Mouse (Mus musculus): Measurements from ENCODE around the gene Vmn1r1. TPM values are rescaled to one million over a fixed set of nuclear protein-coding genes. Genes with fewer than 3 reads are reported as not detected.

Gene Vmn1r1
- total RNA-seq, 2 experiments from 2014 or later, result not detected

Other genes with a start within 250 kb of the Vmn1r1 start
- gene Enah, start 144.5 kb downstream of the Vmn1r1 start, total RNA-seq (2021), result 100 to 1,000 TPM; 164 to 179 TPM
- gene Srp9, start 39.7 kb downstream of the Vmn1r1 start, total RNA-seq (2021), result 10 to 100 TPM; 50.6 to 53.4 TPM
- 10 to 100 TPM; 47.5 to 52.7 TPM for gene Degs1, start 118.3 kb upstream of the Vmn1r1 start, total RNA-seq (2021)
- gene Fbxo28, start 177.1 kb upstream of the Vmn1r1 start, total RNA-seq (2021), result 10 to 100 TPM; 21.1 to 25.4 TPM
- 10 to 100 TPM; 19.6 to 21.6 TPM for gene Trp53bp2, start 244.7 kb upstream of the Vmn1r1 start, total RNA-seq (2021)

Data from gastrocnemius, postnatal 4 days (tissue).